Mouse (Mus musculus) hindbrain, postnatal 0 days (tissue): ENCODE results near the gene A1bg. TPM values are rescaled to one million over a fixed set of nuclear protein-coding genes. Genes with fewer than 3 reads are reported as not detected.
A peak's percentile ranks its signal among the peaks of the same experiment; 100 is the strongest.

ENCODE experiments used
- ATAC-seq: fragments of 200-750 bp; cut with Nextera tagmentation; 2 replicates; pipeline ENCODE4 v1.8.0; 2017; ENCODE audit warnings: mild to moderate bottlenecking, moderate TSS enrichment, moderate library complexity
- DNase-seq: peaks from one replicate; pipeline ENCODE4 v3.0.0-alpha.2; 2015; ENCODE audit warnings: low spot score
- H3K27ac ChIP-seq: fragments of 300-500 bp; sonication (generic); 2 replicates; pipeline ENCODE4 v1.5.1; 2014; ENCODE audit warnings: mild to moderate bottlenecking
- H3K27me3 ChIP-seq: fragments of 300-500 bp; sonication (generic); 2 replicates; pipeline ENCODE4 v1.6.1; 2014; ENCODE audit warnings: low read length, mixed read lengths; ENCODE audit not compliant: insufficient read depth
- H3K36me3 ChIP-seq: fragments of 300-500 bp; sonication (generic); 2 replicates; pipeline ENCODE4 v1.6.1; 2014; ENCODE audit warnings: low read length, mixed read lengths; ENCODE audit not compliant: insufficient read depth
- H3K4me1 ChIP-seq: fragments of 300-500 bp; sonication (generic); 2 replicates; pipeline ENCODE4 v1.6.1; 2014; ENCODE audit warnings: antibody characterized with exemption, low read length, mixed read lengths; ENCODE audit not compliant: insufficient read depth
- H3K4me2 ChIP-seq: fragments of 300-500 bp; sonication (generic); 2 replicates; pipeline ENCODE4 v1.6.1; 2014; ENCODE audit warnings: low read depth, mild to moderate bottlenecking, low read length, moderate library complexity, mixed read lengths
- H3K4me3 ChIP-seq: fragments of 300-500 bp; sonication (generic); 2 replicates; pipeline ENCODE4 v1.5.1; 2014; ENCODE audit warnings: low read length
- H3K9ac ChIP-seq: fragments of 300-500 bp; sonication (generic); replicated peaks from 2 replicates; pipeline ENCODE4 v1.6.1; 2014; ENCODE audit warnings: mild to moderate bottlenecking, low read length, moderate library complexity, mixed read lengths
- H3K9me3 ChIP-seq: fragments of 300-500 bp; sonication (generic); 2 replicates; pipeline ENCODE4 v1.6.1; 2016; ENCODE audit warnings: low read length, mixed read lengths
- CTCF ChIP-seq: IDR thresholded peaks from 2 replicates; pipeline ENCODE4 v1.5.1; 2016; ENCODE audit warnings: antibody characterized with exemption, control low read depth, low read depth
- whole genome bisulfite sequencing: fragments of 180-500 bp; shearing (Covaris S2); extraction: QIAGEN DNeasy Blood & Tissue Kit; methylation state at CpG from one replicate; pipeline ENCODE4 v1.1.7; 2014; 5-methylcytosine and 5-hydroxymethylcytosine counted together
- polyA plus RNA-seq: library from polyadenylated mRNA; unstranded; fragments of >200 nt; fragmentation: Nextera tagmentation; extraction: Ambion mirVana; gene quantifications from 2 replicates; pipeline ENCODE4 v1.2.1, GENCODE M21; 2015
- total RNA-seq: library from RNA; depleted of rRNA; stranded (reverse); fragments of >200 nt; gene quantifications from 2 replicates; pipeline ENCODE4 v1.2.3, GENCODE M21; 2014; rRNA removed

Gene A1bg
- total and polyA plus RNA-seq, 2 experiments from 2014 or later, result not detected

- H3K27ac ChIP-seq, result no peak within 1 kb of the TSS
- no peak within 1 kb of the TSS for H3K9ac ChIP-seq
- 0 out of 2 replicates have a peak, but pooled peaks cover 2% of the 10 kb centered on the region for H3K9me3 ChIP-seq
- H3K36me3 ChIP-seq, result no peaks in the 10 kb centered on the region
- no peaks in the 10 kb centered on the region for H3K4me1 ChIP-seq
- no peak within 1 kb of the TSS for H3K4me3 ChIP-seq
- TF ChIP-seq CTCF, result no peak
- DNase-seq, result peak; percentile 37
- H3K4me2 ChIP-seq, result 0 out of 2 replicates have a peak within 1 kb of the TSS, but pooled peaks have one; percentile 7
- WGBS, result 26% methylated on average over 17 of the region's 17 CpGs
- peak; percentile 83; the same call in 1 of the 2 replicates for ATAC-seq
- H3K27me3 ChIP-seq, result no peaks in the 10 kb centered on the region
These were observed 69.4 kb downstream of the A1bg start, which contains the start of gene Fam84b for GRCm38 (mm10) chr15:60853231-60853999. Gene Fam84b, minus strand, starts transcription at chr15:60853778.

- WGBS, result 64% methylated on average over 3 of the region's 3 CpGs
- TF ChIP-seq CTCF, result no peak
- Histone ChIP-seq H3K9ac (no peak overlapping the region), H3K4me3 (no peak overlapping the region), H3K27ac (no peak overlapping the region), H3K36me3 (no peaks in the 10 kb centered on the region), H3K27me3 (no peaks in the 10 kb centered on the region), H3K9me3 (no peaks in the 10 kb centered on the region), H3K4me2 (no peak overlapping the region), H3K4me1 (no peaks in the 10 kb centered on the region)
- DNase-seq (no peak), ATAC-seq (no peak)
These were observed 74.2 kb downstream of the A1bg start for GRCm38 (mm10) chr15:60848630-60849029.

Other genes with a start within 250 kb of the A1bg start
- 15.9 and 18.1 TPM in 2 replicates for gene Fam84b, start 69.2 kb downstream of the A1bg start, total RNA-seq
- gene Fam84b, start 69.2 kb downstream of the A1bg start, polyA plus RNA-seq, result 5.6 and 6.5 TPM in 2 replicates